Mouse (Mus musculus) kidney, embryonic 15.5 days (tissue): ENCODE measurements around the gene Sntb2. TPM values are rescaled to one million over a fixed set of nuclear protein-coding genes. Genes with fewer than 3 reads are reported as not detected.

ENCODE experiments used
- ATAC-seq: fragments of 200-750 bp; cut with Nextera tagmentation; replicated peaks from 2 replicates; pipeline ENCODE4 v1.8.0; 2017; ENCODE audit warnings: moderate TSS enrichment; ENCODE audit not compliant: low FRiP score
- H3K27ac ChIP-seq: fragments of 300-500 bp; sonication (generic); 2 replicates; pipeline ENCODE4 v1.5.1; 2015; ENCODE audit warnings: mild to moderate bottlenecking, inconsistent platforms
- H3K27me3 ChIP-seq: fragments of 300-500 bp; sonication (generic); 2 replicates; pipeline ENCODE4 v1.6.1; 2015; ENCODE audit warnings: inconsistent platforms
- H3K36me3 ChIP-seq: fragments of 300-500 bp; sonication (generic); 2 replicates; pipeline ENCODE4 v1.6.1; 2015; ENCODE audit warnings: inconsistent platforms
- H3K4me1 ChIP-seq: fragments of 300-500 bp; sonication (generic); 2 replicates; pipeline ENCODE4 v1.6.1; 2015; ENCODE audit warnings: inconsistent platforms
- H3K4me2 ChIP-seq: fragments of 300-500 bp; sonication (generic); 2 replicates; pipeline ENCODE4 v1.6.1; 2015; ENCODE audit warnings: moderate library complexity, mild to moderate bottlenecking, inconsistent platforms
- H3K4me3 ChIP-seq: fragments of 300-500 bp; sonication (generic); replicated peaks from 2 replicates; pipeline ENCODE4 v1.5.1; 2015; ENCODE audit warnings: mild to moderate bottlenecking, inconsistent platforms
- H3K9ac ChIP-seq: fragments of 300-500 bp; sonication (generic); 2 replicates; pipeline ENCODE4 v1.6.1; 2015; ENCODE audit warnings: mild to moderate bottlenecking, inconsistent platforms
- H3K9me3 ChIP-seq: fragments of 300-500 bp; sonication (generic); replicated peaks from 2 replicates; pipeline ENCODE4 v1.6.1; 2016; ENCODE audit warnings: inconsistent platforms
- WGBS: fragments of 180-500 bp; shearing (Covaris S2); methylation state at CpG from one replicate; pipeline ENCODE4 v1.1.7; 2015; ENCODE audit warnings: mixed read lengths; 5-methylcytosine and 5-hydroxymethylcytosine counted together
- polyA plus RNA-seq: library from polyadenylated mRNA; unstranded; fragments of >200 nt; fragmentation: Nextera tagmentation; extraction: Ambion mirVana; gene quantifications from 2 replicates; pipeline ENCODE4 v1.2.1, GENCODE M21; 2015

The Sntb2 gene
- polyA plus RNA-seq, 1 experiment from 2014 or later = 16.4 TPM

DNA sequence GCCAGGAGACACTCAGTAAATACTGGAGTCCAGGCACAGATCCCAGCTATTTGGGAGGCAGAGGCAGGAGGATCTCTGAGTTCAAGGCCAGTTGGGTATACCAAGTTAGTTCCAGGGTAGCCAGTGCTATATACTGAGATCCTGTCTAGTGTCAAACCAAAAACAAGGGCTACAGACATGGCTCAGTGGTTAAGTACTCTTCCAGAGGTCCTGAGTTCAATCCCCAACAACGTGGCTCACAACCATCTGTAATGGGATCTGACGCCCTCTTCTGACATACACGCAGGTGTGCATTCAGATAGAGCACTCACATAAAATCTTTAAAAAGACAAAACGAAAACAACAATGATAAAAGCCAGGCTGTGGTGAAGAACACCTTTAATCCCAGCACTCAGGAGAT, 113.9 kb downstream of the Sntb2 start:
- Histone ChIP-seq H3K4me1 (peaks cover 23% of the 10 kb centered on the region), H3K36me3 (peaks cover 83% of the 10 kb centered on the region), H3K4me2 (peak overlapping the region; percentile 78), H3K27me3 (no peaks in the 10 kb centered on the region), H3K4me3 (peak overlapping the region; percentile 83), H3K9me3 (no peaks in the 10 kb centered on the region), H3K27ac (peak overlapping the region; percentile 96; the same call in 1 of the 2 replicates), H3K9ac (no peak overlapping the region)
- 94% methylated on average over 4 of the region's 4 CpGs for WGBS
- no peak for ATAC-seq

DNA sequence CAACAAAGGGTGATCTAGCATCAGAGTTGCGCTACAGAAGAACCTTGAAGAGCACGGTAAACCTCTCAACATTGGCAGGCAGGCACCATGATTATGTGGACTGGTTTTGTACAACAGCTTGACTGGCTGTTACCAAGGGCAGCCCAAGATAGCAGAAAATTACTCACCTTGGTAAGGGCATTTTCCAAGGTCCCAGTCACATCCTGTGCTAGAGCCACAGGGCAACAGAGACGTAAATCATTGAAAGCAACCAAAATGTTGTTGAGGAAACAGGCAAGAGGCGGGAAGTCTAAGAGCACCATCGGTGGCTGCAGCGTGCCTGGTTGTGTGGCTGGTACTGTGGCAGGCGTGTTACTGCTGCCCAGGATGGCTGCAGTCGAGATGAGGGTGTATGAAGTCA, 116.5 kb downstream of the Sntb2 start:
- Histone ChIP-seq H3K9ac (no peak overlapping the region), H3K27ac (no peak overlapping the region), H3K27me3 (no peaks in the 10 kb centered on the region), H3K4me1 (peaks cover 30% of the 10 kb centered on the region), H3K4me3 (no peak overlapping the region), H3K36me3 (peaks cover 64% of the 10 kb centered on the region), H3K9me3 (no peaks in the 10 kb centered on the region), H3K4me2 (no peak overlapping the region)
- WGBS = 90% methylated on average over 8 of the region's 8 CpGs
- no peak for ATAC-seq

DNA sequence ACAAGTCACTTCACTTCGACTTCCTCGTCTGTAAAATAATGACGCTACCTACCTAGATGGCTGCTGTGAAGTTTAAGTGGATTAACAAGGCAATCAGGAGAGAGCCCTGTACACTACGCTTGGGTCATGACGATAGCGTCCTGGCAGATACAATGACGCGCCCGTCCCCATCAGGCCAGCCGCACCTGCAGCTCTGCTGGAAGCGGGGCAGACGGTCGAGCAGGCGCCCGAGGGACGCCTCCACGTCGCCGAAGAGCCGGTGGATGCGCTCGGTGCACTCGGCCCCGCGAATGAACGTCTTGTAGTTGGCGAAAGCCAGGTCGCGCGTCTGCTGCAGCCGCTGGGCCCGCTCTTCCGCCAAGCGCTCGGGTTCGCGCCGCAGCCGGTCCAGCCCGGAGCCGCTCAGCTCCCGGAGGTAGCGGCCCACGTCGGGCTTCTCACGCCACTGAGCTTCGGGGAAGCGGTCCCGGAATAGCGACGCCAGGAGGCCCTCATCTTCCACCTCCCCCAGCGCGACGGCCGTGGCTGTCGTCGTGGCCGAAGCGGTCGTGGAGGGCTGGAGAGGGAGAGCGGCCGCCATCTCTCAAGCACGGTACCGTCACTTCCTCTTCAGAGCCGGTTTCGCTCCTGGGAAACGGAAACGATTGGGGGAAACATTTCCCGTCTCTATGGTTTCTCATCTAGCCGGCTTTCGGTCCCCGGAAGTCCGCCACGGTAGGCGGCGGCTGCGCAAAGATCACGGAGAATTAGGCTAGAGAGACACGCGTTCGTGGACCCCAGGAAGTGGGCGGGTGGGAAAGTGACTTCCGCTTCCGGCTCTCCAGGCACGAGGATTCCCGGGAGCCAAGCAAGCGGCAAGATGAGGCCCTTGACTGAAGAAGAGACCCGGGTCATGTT, 120.8 kb downstream of the Sntb2 start, which contains the start of the genes Cog8 and Nip7:
Cog8 (minus strand) TSS at position 614 of the 897 bp plus-strand sequence.
Nip7 (plus strand) TSS at position 802 of the 897 bp plus-strand sequence.
- Histone ChIP-seq H3K36me3 (peaks cover 61% of the 10 kb centered on the region), H3K4me2 (peak within 1 kb of the TSS; percentile 93), H3K9me3 (no peaks in the 10 kb centered on the region), H3K9ac (peak within 1 kb of the TSS; percentile 84), H3K27me3 (no peaks in the 10 kb centered on the region), H3K4me1 (peaks cover 25% of the 10 kb centered on the region), H3K27ac (peak within 1 kb of the TSS; percentile 78), H3K4me3 (peak within 1 kb of the TSS; percentile 100)
- ATAC-seq = peak; percentile 95
- WGBS = under 1% methylated on average over 88 of the region's 88 CpGs

DNA sequence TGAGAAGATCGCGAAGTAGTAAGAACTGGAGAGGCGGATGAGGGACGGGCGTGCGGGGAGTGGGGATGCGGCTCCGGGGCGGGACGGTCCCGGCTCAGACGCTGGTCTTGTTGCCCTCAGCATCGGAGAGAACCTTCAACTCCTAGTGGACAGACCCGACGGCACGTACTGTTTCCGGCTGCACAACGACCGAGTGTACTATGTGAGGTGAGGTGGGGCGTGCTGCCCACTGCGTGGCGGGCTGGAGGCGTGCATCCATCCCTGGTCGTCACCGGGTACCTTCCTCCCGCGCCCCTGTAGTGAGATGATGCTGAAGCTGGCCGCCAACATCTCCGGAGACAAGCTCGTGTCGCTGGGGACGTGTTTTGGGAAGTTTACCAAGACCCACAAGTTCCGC, 121.4 kb downstream of the Sntb2 start:
- Histone ChIP-seq H3K4me3 (peak overlapping the region; percentile 100), H3K4me1 (peaks cover 25% of the 10 kb centered on the region), H3K27me3 (no peaks in the 10 kb centered on the region), H3K9ac (peak overlapping the region; percentile 84), H3K36me3 (peaks cover 54% of the 10 kb centered on the region), H3K4me2 (peak overlapping the region; percentile 93), H3K27ac (peak overlapping the region; percentile 67), H3K9me3 (no peaks in the 10 kb centered on the region)
- peak; percentile 68 for ATAC-seq
- WGBS = under 1% methylated on average over 33 of the region's 33 CpGs

DNA sequence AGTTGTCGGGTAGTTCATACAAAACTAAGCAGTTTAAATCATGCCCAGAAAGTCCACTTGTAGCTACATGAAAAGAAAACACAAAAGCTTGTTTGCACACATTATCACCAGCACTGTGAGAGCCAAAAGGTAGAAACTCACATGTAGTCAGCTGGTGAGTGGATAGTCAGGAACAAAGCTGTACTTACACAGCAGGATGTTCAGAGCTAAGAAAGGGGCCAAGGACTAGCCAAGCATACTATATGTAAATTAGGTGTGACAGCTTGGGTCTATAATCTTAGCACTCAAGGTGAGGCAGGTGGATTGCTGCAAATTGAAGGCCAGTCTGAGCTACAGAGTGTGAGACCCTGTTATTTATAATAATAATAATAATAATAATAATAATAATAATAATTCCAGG, 127.1 kb downstream of the Sntb2 start:
- H3K27ac ChIP-seq = no peak overlapping the region
- peaks cover 23% of the 10 kb centered on the region for H3K36me3 ChIP-seq
- no peak overlapping the region for H3K4me3 ChIP-seq
- no peak overlapping the region for H3K9ac ChIP-seq
- WGBS = 88% methylated on average over 1 of the region's 1 CpGs
- no peak overlapping the region for H3K4me2 ChIP-seq
- no peaks in the 10 kb centered on the region for H3K9me3 ChIP-seq
- no peak for ATAC-seq
- H3K27me3 ChIP-seq = no peaks in the 10 kb centered on the region
- H3K4me1 ChIP-seq = peaks cover 14% of the 10 kb centered on the region

DNA sequence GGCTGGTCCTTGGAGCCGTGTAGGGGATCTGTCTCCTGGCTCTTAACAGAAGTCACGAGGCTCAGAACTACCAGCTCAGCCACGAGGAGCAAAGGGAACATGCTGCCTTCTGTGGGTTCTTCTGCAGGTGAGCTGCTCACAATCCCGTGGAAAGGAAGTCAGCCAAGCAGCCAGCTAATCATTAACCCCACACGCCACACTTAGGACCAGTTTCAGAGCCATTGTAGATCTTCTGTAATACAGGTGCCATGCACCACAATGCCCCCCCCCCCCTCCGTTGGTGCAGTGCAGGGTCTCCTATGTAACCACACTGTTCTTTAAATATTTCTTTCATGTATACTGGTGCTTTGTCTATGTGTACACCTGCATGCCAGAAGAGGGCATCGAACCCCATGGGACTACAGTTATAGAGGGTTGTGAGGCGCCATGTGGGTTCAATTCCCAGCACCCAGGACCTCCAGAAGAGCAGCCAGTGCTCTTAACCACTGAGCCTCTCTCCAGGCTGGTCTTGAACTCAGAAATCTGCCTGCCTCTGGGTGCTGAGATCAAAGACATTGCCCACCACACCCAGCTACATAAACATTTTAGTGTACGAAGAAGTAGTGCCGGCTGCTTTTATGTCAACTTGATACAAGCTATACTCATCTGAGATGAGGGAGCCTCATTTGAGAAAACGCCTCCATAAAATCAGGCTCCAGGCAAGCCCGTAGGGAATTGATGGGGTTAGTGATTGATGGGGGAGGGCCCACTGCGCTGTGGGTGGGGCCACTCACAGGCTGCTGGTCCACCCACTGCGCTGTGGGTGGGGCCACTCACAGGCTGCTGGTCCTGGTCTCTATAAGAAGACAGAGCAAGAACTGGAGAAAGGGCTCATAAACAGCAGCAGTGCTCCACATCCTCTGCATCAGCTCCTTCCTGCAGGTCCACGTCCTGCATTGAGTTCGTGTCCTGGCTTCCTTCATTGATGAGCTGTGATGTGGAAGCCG, 130.3 kb downstream of the Sntb2 start, which contains the start of gene Tmed6:
Tmed6 (minus strand) TSS at position 134 of the 986 bp plus-strand sequence.
- H3K27ac ChIP-seq = peak within 1 kb of the TSS; percentile 84
- peak; percentile 87 for ATAC-seq
- no peak within 1 kb of the TSS for H3K4me3 ChIP-seq
- no peak within 1 kb of the TSS for H3K9ac ChIP-seq
- H3K4me2 ChIP-seq = peak within 1 kb of the TSS; percentile 25; the same call in 1 of the 2 replicates
- peaks cover 12% of the 10 kb centered on the region for H3K4me1 ChIP-seq
- no peaks in the 10 kb centered on the region for H3K9me3 ChIP-seq
- no peaks in the 10 kb centered on the region for H3K27me3 ChIP-seq
- H3K36me3 ChIP-seq = peaks cover 20% of the 10 kb centered on the region
- 47% methylated on average over 17 of the region's 17 CpGs for WGBS

Other genes with a start within 250 kb of the Sntb2 start
- 1.2 and 1.5 TPM in 2 replicates for gene Has3, start 65.5 kb upstream of the Sntb2 start, polyA plus RNA-seq
- gene Utp4, start 42.1 kb upstream of the Sntb2 start, polyA plus RNA-seq = 85.8 and 86.4 TPM in 2 replicates
- gene Vps4a, start 95.5 kb downstream of the Sntb2 start, polyA plus RNA-seq = 65.9 and 70.0 TPM in 2 replicates
- gene Pdf, start 112.9 kb downstream of the Sntb2 start, polyA plus RNA-seq = 57.8 and 60.5 TPM in 2 replicates
- 38.2 and 40.1 TPM in 2 replicates for gene Cog8, start 120.9 kb downstream of the Sntb2 start, polyA plus RNA-seq
- gene Nip7, start 121.1 kb downstream of the Sntb2 start, polyA plus RNA-seq = 92.7 and 97.7 TPM in 2 replicates
- gene Tmed6, start 129.9 kb downstream of the Sntb2 start, polyA plus RNA-seq = 23.2 and 23.8 TPM in 2 replicates
- 17.5 and 18.2 TPM in 2 replicates for gene Terf2, start 160.8 kb downstream of the Sntb2 start, polyA plus RNA-seq
- 131 and 133 TPM in 2 replicates for gene Cyb5b, start 214.9 kb downstream of the Sntb2 start, polyA plus RNA-seq